Mouse (Mus musculus): Measurements from ENCODE around the gene Hist1h3c. TPM values are rescaled to one million over a fixed set of nuclear protein-coding genes. Genes with fewer than 3 reads are reported as not detected.
A peak's percentile ranks its signal among the peaks of the same experiment; 100 is the strongest.

The Hist1h3c gene
- polyA plus RNA-seq, 1 experiment from 2014 or later, result 8.4 TPM

DNA sequence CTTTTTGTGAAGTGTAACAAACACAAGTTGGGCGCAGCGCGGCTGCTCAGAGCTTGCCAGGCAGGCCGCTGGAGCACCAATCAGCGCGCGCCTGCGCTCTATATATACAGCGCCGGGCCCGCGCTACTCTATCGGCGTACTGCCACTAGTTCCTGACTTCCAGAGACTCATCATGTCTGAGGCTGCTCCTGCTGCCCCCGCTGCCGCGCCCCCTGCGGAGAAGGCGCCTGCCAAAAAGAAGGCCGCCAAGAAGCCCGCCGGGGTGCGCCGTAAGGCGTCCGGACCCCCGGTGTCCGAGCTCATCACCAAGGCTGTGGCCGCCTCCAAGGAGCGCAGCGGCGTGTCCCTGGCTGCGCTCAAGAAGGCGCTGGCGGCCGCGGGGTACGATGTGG, 6.7 kb downstream of the Hist1h3c start, which contains the start of gene Hist1h1c:
Gene Hist1h1c (plus strand): TSS at position 132 of the 392 bp plus-strand sequence.
- Histone ChIP-seq H3K9me3 (ENCODE audit: control insufficient read depth, low read depth, low read length) (no peaks in the 10 kb centered on the region), H3K27me3 (ENCODE audit: control insufficient read depth, insufficient read depth, low read length) (no peaks in the 10 kb centered on the region), H3K4me2 (replicated peaks; ENCODE audit: low read depth, low read length) (peak within 1 kb of the TSS; percentile 91), H3K4me1 (ENCODE audit: control insufficient read depth, insufficient read depth, low read length) (peaks cover 17% of the 10 kb centered on the region; the same call in 1 of the 2 replicates), H3K27ac (ENCODE audit: low read length) (peak within 1 kb of the TSS; percentile 99), H3K36me3 (ENCODE audit: control insufficient read depth, insufficient read depth, low read length) (no peaks in the 10 kb centered on the region), H3K9ac (replicated peaks; ENCODE audit: low read depth, low read length) (peak within 1 kb of the TSS; percentile 92), H3K4me3 (ENCODE audit: low read depth, low read length) (peak within 1 kb of the TSS; percentile 63)
- peak; percentile 93 for ATAC-seq (ENCODE audit: insufficient number of reproducible peaks, insufficient read depth, low FRiP score, low read depth)
- WGBS, result under 1% methylated on average over 35 of the region's 38 CpGs

- Histone ChIP-seq H3K4me2 (replicated peaks; ENCODE audit: low read depth, low read length) (peak overlapping the region; percentile 91), H3K4me3 (ENCODE audit: low read depth, low read length) (peak overlapping the region; percentile 63), H3K36me3 (ENCODE audit: control insufficient read depth, insufficient read depth, low read length) (no peaks in the 10 kb centered on the region), H3K9me3 (ENCODE audit: control insufficient read depth, low read depth, low read length) (no peaks in the 10 kb centered on the region), H3K27me3 (ENCODE audit: control insufficient read depth, insufficient read depth, low read length) (no peaks in the 10 kb centered on the region), H3K9ac (replicated peaks; ENCODE audit: low read depth, low read length) (peak overlapping the region; percentile 92; the same call in 1 of the 2 replicates), H3K4me1 (ENCODE audit: control insufficient read depth, insufficient read depth, low read length) (peaks cover 17% of the 10 kb centered on the region; the same call in 1 of the 2 replicates), H3K27ac (ENCODE audit: low read length) (peak overlapping the region; percentile 99)
- ATAC-seq (ENCODE audit: insufficient number of reproducible peaks, insufficient read depth, low FRiP score, low read depth), result no peak
- WGBS, result 24% methylated on average over 4 of the region's 4 CpGs
Observed at GRCm38 (mm10) chr13:23738041-23738440, 7.4 kb downstream of the Hist1h3c start.

- Histone ChIP-seq H3K9ac (replicated peaks; ENCODE audit: low read depth, low read length) (no peak overlapping the region), H3K4me2 (replicated peaks; ENCODE audit: low read depth, low read length) (no peak overlapping the region), H3K9me3 (ENCODE audit: control insufficient read depth, low read depth, low read length) (no peaks in the 10 kb centered on the region), H3K36me3 (ENCODE audit: control insufficient read depth, insufficient read depth, low read length) (no peaks in the 10 kb centered on the region), H3K4me3 (ENCODE audit: low read depth, low read length) (no peak overlapping the region), H3K27me3 (ENCODE audit: control insufficient read depth, insufficient read depth, low read length) (no peaks in the 10 kb centered on the region), H3K27ac (ENCODE audit: low read length) (no peak overlapping the region; the same call in 1 of the 2 replicates), H3K4me1 (ENCODE audit: control insufficient read depth, insufficient read depth, low read length) (peaks cover 17% of the 10 kb centered on the region; the same call in 1 of the 2 replicates)
- 89% methylated on average over 5 of the region's 5 CpGs for WGBS
- no peak for ATAC-seq (ENCODE audit: insufficient number of reproducible peaks, insufficient read depth, low FRiP score, low read depth)
Observed at GRCm38 (mm10) chr13:23737091-23737490, 8.3 kb downstream of the Hist1h3c start.

GRCm38 (mm10) chr13:23732156-23732804, 13.1 kb downstream of the Hist1h3c start:
- H3K9me3 ChIP-seq (ENCODE audit: control insufficient read depth, low read depth, low read length), result no peaks in the 10 kb centered on the region
- no peak overlapping the region for H3K4me2 ChIP-seq (replicated peaks; ENCODE audit: low read depth, low read length)
- H3K27ac ChIP-seq (ENCODE audit: low read length), result no peak overlapping the region
- ATAC-seq (ENCODE audit: insufficient number of reproducible peaks, insufficient read depth, low FRiP score, low read depth), result no peak
- no peaks in the 10 kb centered on the region for H3K4me1 ChIP-seq (ENCODE audit: control insufficient read depth, insufficient read depth, low read length)
- WGBS, result 23% methylated on average over 8 of the region's 8 CpGs
- H3K36me3 ChIP-seq (ENCODE audit: control insufficient read depth, insufficient read depth, low read length), result no peaks in the 10 kb centered on the region
- H3K4me3 ChIP-seq (ENCODE audit: low read depth, low read length), result no peak overlapping the region
- no peaks in the 10 kb centered on the region for H3K27me3 ChIP-seq (ENCODE audit: control insufficient read depth, insufficient read depth, low read length)
- no peak overlapping the region for H3K9ac ChIP-seq (replicated peaks; ENCODE audit: low read depth, low read length)

- Histone ChIP-seq H3K4me2 (replicated peaks; ENCODE audit: low read depth, low read length) (no peak overlapping the region), H3K9me3 (ENCODE audit: control insufficient read depth, low read depth, low read length) (no peaks in the 10 kb centered on the region), H3K27me3 (ENCODE audit: control insufficient read depth, insufficient read depth, low read length) (no peaks in the 10 kb centered on the region), H3K9ac (replicated peaks; ENCODE audit: low read depth, low read length) (no peak overlapping the region), H3K4me1 (ENCODE audit: control insufficient read depth, insufficient read depth, low read length) (no peaks in the 10 kb centered on the region), H3K36me3 (ENCODE audit: control insufficient read depth, insufficient read depth, low read length) (no peaks in the 10 kb centered on the region), H3K4me3 (ENCODE audit: low read depth, low read length) (no peak overlapping the region), H3K27ac (ENCODE audit: low read length) (no peak overlapping the region)
- peak; percentile 83 for ATAC-seq (ENCODE audit: insufficient number of reproducible peaks, insufficient read depth, low FRiP score, low read depth)
- WGBS, result 20% methylated on average over 8 of the region's 8 CpGs
Observed at GRCm38 (mm10) chr13:23730479-23730878, 14.9 kb downstream of the Hist1h3c start.

DNA sequence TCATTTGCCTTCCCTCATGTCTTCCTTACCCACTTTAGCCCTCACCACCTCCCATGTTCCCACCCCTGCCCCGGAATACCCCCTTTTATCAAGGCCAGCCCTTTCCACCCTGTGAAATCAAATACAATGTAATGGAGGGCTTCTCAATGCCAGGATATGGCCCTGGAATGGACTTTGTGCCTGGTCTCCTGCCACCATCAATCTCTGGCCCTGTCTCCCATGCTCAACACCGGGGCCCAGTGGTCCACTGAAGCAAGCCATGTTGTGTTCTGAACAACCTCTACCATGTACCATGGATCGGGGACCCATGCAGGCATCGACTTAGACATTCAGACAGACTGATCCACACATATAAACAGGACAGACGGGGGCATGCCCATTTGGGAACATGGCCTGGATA, 15.7 kb downstream of the Hist1h3c start:
- no peak overlapping the region for H3K4me2 ChIP-seq (replicated peaks; ENCODE audit: low read depth, low read length)
- no peak overlapping the region for H3K27ac ChIP-seq (ENCODE audit: low read length)
- H3K9me3 ChIP-seq (ENCODE audit: control insufficient read depth, low read depth, low read length), result no peaks in the 10 kb centered on the region
- H3K4me1 ChIP-seq (ENCODE audit: control insufficient read depth, insufficient read depth, low read length), result no peaks in the 10 kb centered on the region
- H3K36me3 ChIP-seq (ENCODE audit: control insufficient read depth, insufficient read depth, low read length), result no peaks in the 10 kb centered on the region
- ATAC-seq (ENCODE audit: insufficient number of reproducible peaks, insufficient read depth, low FRiP score, low read depth), result no peak
- 91% methylated on average over 5 of the region's 5 CpGs for WGBS
- H3K9ac ChIP-seq (replicated peaks; ENCODE audit: low read depth, low read length), result no peak overlapping the region
- no peak overlapping the region for H3K4me3 ChIP-seq (ENCODE audit: low read depth, low read length)
- no peaks in the 10 kb centered on the region for H3K27me3 ChIP-seq (ENCODE audit: control insufficient read depth, insufficient read depth, low read length)

- Histone ChIP-seq H3K4me1 (ENCODE audit: control insufficient read depth, insufficient read depth, low read length) (no peaks in the 10 kb centered on the region), H3K27ac (ENCODE audit: low read length) (no peak overlapping the region), H3K4me2 (replicated peaks; ENCODE audit: low read depth, low read length) (no peak overlapping the region), H3K36me3 (ENCODE audit: control insufficient read depth, insufficient read depth, low read length) (no peaks in the 10 kb centered on the region), H3K4me3 (ENCODE audit: low read depth, low read length) (no peak overlapping the region), H3K9me3 (ENCODE audit: control insufficient read depth, low read depth, low read length) (no peaks in the 10 kb centered on the region), H3K27me3 (ENCODE audit: control insufficient read depth, insufficient read depth, low read length) (no peaks in the 10 kb centered on the region), H3K9ac (replicated peaks; ENCODE audit: low read depth, low read length) (no peak overlapping the region)
- ATAC-seq (ENCODE audit: insufficient number of reproducible peaks, insufficient read depth, low FRiP score, low read depth), result no peak
- 90% methylated on average over 9 of the region's 9 CpGs for WGBS
Observed at GRCm38 (mm10) chr13:23729192-23729525, 16.2 kb downstream of the Hist1h3c start.

DNA sequence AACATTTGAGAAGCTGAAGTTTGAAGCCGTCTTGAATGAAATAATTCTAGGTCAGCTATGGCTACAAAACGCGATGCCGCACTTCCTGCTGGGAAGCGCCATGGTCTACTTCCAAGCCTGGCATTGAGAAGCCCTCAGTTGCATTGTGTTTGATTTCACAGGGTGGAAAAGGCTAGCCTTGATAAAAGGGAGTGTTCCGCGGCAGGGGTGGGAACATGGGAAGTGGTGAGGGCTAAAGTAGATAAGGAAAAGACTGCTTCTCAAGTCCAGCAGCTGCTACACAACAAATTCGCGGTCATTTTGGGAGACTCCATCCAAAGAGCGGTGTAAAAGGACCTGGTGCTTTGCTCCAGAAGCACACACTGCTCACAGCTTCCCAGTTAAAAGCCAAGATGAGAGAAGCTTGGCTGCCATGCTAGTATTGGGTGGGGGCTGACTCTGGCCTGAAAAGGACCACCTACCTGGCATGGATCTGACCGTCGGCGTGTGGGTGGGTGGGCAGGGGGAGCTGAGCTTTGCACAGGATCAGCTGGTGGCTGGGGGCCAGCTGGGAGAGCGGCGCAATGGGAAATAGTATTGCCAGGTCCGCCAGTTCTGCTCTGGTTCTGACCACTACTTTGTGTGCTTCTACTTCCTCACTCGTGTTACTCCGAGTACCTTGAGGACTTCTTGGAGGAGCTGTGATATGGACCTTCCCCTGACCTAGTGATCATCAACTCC, 16.8 kb downstream of the Hist1h3c start:
- Histone ChIP-seq H3K9me3 (ENCODE audit: control insufficient read depth, low read depth, low read length) (no peaks in the 10 kb centered on the region), H3K36me3 (ENCODE audit: control insufficient read depth, insufficient read depth, low read length) (no peaks in the 10 kb centered on the region), H3K27ac (ENCODE audit: low read length) (no peak overlapping the region), H3K4me1 (ENCODE audit: control insufficient read depth, insufficient read depth, low read length) (no peaks in the 10 kb centered on the region), H3K9ac (replicated peaks; ENCODE audit: low read depth, low read length) (no peak overlapping the region), H3K27me3 (ENCODE audit: control insufficient read depth, insufficient read depth, low read length) (no peaks in the 10 kb centered on the region), H3K4me2 (replicated peaks; ENCODE audit: low read depth, low read length) (no peak overlapping the region), H3K4me3 (ENCODE audit: low read depth, low read length) (no peak overlapping the region)
- 91% methylated on average over 18 of the region's 18 CpGs for WGBS
- ATAC-seq (ENCODE audit: insufficient number of reproducible peaks, insufficient read depth, low FRiP score, low read depth), result no peak
